Mouse (Mus musculus): ENCODE data around the gene Klhl3.
A peak's percentile ranks its signal among the peaks of the same experiment; 100 is the strongest.

Gene Klhl3

GRCm38 (mm10) chr13:58023726-58024453 lies 89.5 kb downstream of the Klhl3 start:
- no peak for DNase-seq (ENCODE audit: low spot score)

- DNase-seq (ENCODE audit: low spot score) = no peak
Measured at GRCm38 (mm10) chr13:58023001-58023560, 90.3 kb downstream of the Klhl3 start.

GRCm38 (mm10) chr13:58020428-58020827 lies 93.0 kb downstream of the Klhl3 start:
- DNase-seq (ENCODE audit: low spot score) = no peak

GRCm38 (mm10) chr13:58017298-58017697 lies 96.1 kb downstream of the Klhl3 start:
- no peak for DNase-seq (ENCODE audit: low spot score)

GRCm38 (mm10) chr13:58012067-58012925 lies 101.1 kb downstream of the Klhl3 start:
- DNase-seq (ENCODE audit: low spot score) = peak; percentile 55

- DNase-seq (ENCODE audit: low spot score) = no peak
Measured at GRCm38 (mm10) chr13:58011526-58011925, 101.9 kb downstream of the Klhl3 start.

GRCm38 (mm10) chr13:58010416-58010815 lies 103.0 kb downstream of the Klhl3 start:
- no peak for DNase-seq (ENCODE audit: low spot score)

GRCm38 (mm10) chr13:58009275-58009674 lies 104.1 kb downstream of the Klhl3 start:
- DNase-seq (ENCODE audit: low spot score) = no peak

GRCm38 (mm10) chr13:58008038-58008364 lies 105.4 kb downstream of the Klhl3 start:
- DNase-seq (ENCODE audit: low spot score) = no peak

- no peak for DNase-seq (ENCODE audit: low spot score)
Measured at GRCm38 (mm10) chr13:58007256-58008037, 105.9 kb downstream of the Klhl3 start.

GRCm38 (mm10) chr13:58001792-58002191 lies 111.6 kb downstream of the Klhl3 start:
- DNase-seq (ENCODE audit: low spot score) = no peak

GRCm38 (mm10) chr13:57996536-57996935 lies 116.9 kb downstream of the Klhl3 start:
- DNase-seq (ENCODE audit: low spot score) = no peak

GRCm38 (mm10) chr13:57995864-57996263 lies 117.5 kb downstream of the Klhl3 start:
- no peak for DNase-seq (ENCODE audit: low spot score)

GRCm38 (mm10) chr13:57984637-57985036 lies 128.8 kb downstream of the Klhl3 start:
- no peak for DNase-seq (ENCODE audit: low spot score)

GRCm38 (mm10) chr13:57984163-57984562 lies 129.2 kb downstream of the Klhl3 start:
- DNase-seq (ENCODE audit: low spot score) = no peak

- no peak for DNase-seq (ENCODE audit: low spot score)
Measured at GRCm38 (mm10) chr13:57983330-57983729, 130.1 kb downstream of the Klhl3 start.

- no peak for DNase-seq (ENCODE audit: low spot score)
Measured at GRCm38 (mm10) chr13:57982904-57983303, 130.5 kb downstream of the Klhl3 start.

GRCm38 (mm10) chr13:57980679-57981078 lies 132.7 kb downstream of the Klhl3 start:
- no peak for DNase-seq (ENCODE audit: low spot score)

- DNase-seq (ENCODE audit: low spot score) = no peak
Measured at GRCm38 (mm10) chr13:57980071-57980470, 133.3 kb downstream of the Klhl3 start.

GRCm38 (mm10) chr13:57978931-57979330 lies 134.5 kb downstream of the Klhl3 start:
- no peak for DNase-seq (ENCODE audit: low spot score)

GRCm38 (mm10) chr13:57977721-57978120 lies 135.7 kb downstream of the Klhl3 start:
- DNase-seq (ENCODE audit: low spot score) = no peak

- no peak for DNase-seq (ENCODE audit: low spot score)
Measured at GRCm38 (mm10) chr13:57965658-57966057, 147.7 kb downstream of the Klhl3 start.
